Mouse (Mus musculus): ENCODE data around the gene Efcab5. TPM values are rescaled to one million over a fixed set of nuclear protein-coding genes. Genes with fewer than 3 reads are reported as not detected.

Efcab5 gene
- total RNA-seq, 1 experiment: 0.27 TPM

DNA sequence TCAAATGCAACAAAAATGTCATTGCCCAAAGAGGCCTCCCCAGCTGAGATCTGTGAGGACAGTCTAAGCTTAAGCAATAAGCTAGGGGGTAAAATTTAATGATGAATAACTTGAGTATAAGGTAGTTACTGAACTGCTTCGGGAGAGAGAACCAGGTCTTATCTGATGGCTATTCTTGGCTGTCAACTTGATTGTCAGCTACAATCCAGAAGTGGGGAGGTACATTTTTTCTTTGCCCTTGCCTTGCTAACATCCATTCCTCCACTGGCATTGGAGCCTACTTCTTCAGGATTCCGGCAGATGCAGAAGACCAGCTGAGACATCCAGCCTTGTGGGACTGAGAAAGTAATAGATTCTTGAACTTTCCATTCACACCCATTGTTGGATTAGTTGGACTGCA, 101.8 kb downstream of the Efcab5 start:
- 0 out of 4 replicates have a peak, but pooled peaks cover 0 to 2% of the 10 kb centered on the region in 2 experiments for H3K4me1 ChIP-seq (ENCODE audit: control insufficient read depth in 2 of 2, insufficient read depth in 2 of 2, low read length in 2 of 2, poor library complexity in 1 of 2)
- no peak overlapping the region for H3K4me3 ChIP-seq (ENCODE audit: insufficient read depth in 1 of 2, low read depth in 1 of 2, low read length in 2 of 2, poor library complexity in 1 of 2, severe bottlenecking in 1 of 2)
- no peaks in the 10 kb centered on the region for H3K36me3 ChIP-seq (ENCODE audit: control insufficient read depth, insufficient read depth, low read length, poor library complexity, severe bottlenecking)
- in situ Hi-C loops (cut with MboI; ENCODE audit: low sequenced_read_pairs in 2 of 2, unreplicated experiment in 2 of 2): no loop called here
- no peak for DNase-seq (ENCODE audit: low read depth, low spot score)
- no peak overlapping the region for H3K9ac ChIP-seq (ENCODE audit: insufficient read depth, low read depth, low read length, poor library complexity, severe bottlenecking)
- TF ChIP-seq ZNF384 (IDR thresholded peaks at IDR 0.05; ENCODE audit: low read depth, low read length): no peak
- TF ChIP-seq HCFC1 (IDR thresholded peaks at IDR 0.05; ENCODE audit: borderline replicate concordance, insufficient read depth, low read length): no peak
- TF ChIP-seq ZC3H11A (IDR thresholded peaks at IDR 0.05; ENCODE audit: borderline replicate concordance, low read depth, low read length): no peak
- no peak for TF ChIP-seq MAFK (IDR thresholded peaks at IDR 0.05; ENCODE audit: insufficient read depth, low read depth, low read length)
- TF ChIP-seq CHD2 (IDR thresholded peaks at IDR 0.05; ENCODE audit: low read depth, low read length): no peak
- H3K27ac ChIP-seq (ENCODE audit: insufficient read depth, low read depth, low read length, poor library complexity, severe bottlenecking): no peak overlapping the region
- no peaks in the 10 kb centered on the region for H3K9me3 ChIP-seq (ENCODE audit: control insufficient read depth, insufficient read depth, low read depth, low read length)

GRCm38 (mm10) chr11:77084001-77084682, 104.6 kb downstream of the Efcab5 start:
- no peak overlapping the region for H3K4me3 ChIP-seq (ENCODE audit: insufficient read depth in 1 of 2, low read depth in 1 of 2, low read length in 2 of 2, poor library complexity in 1 of 2, severe bottlenecking in 1 of 2)
- no peak for TF ChIP-seq CHD2 (IDR thresholded peaks at IDR 0.05; ENCODE audit: low read depth, low read length)
- TF ChIP-seq ZNF384 (IDR thresholded peaks at IDR 0.05; ENCODE audit: low read depth, low read length): no peak
- no peak for TF ChIP-seq MAFK (IDR thresholded peaks at IDR 0.05; ENCODE audit: insufficient read depth, low read depth, low read length)
- no peak for TF ChIP-seq ZC3H11A (IDR thresholded peaks at IDR 0.05; ENCODE audit: borderline replicate concordance, low read depth, low read length)
- no peak for TF ChIP-seq HCFC1 (IDR thresholded peaks at IDR 0.05; ENCODE audit: borderline replicate concordance, insufficient read depth, low read length)
- in situ Hi-C loops (cut with MboI; ENCODE audit: low sequenced_read_pairs in 2 of 2, unreplicated experiment in 2 of 2): no loop called here
- 0 out of 4 replicates have a peak, but pooled peaks cover 0 to 2% of the 10 kb centered on the region in 2 experiments for H3K4me1 ChIP-seq (ENCODE audit: control insufficient read depth in 2 of 2, insufficient read depth in 2 of 2, low read length in 2 of 2, poor library complexity in 1 of 2)
- no peak for DNase-seq (ENCODE audit: low read depth, low spot score)
- H3K9me3 ChIP-seq (ENCODE audit: control insufficient read depth, insufficient read depth, low read depth, low read length): no peaks in the 10 kb centered on the region
- no peak overlapping the region for H3K9ac ChIP-seq (ENCODE audit: insufficient read depth, low read depth, low read length, poor library complexity, severe bottlenecking)
- H3K27ac ChIP-seq (ENCODE audit: insufficient read depth, low read depth, low read length, poor library complexity, severe bottlenecking): no peak overlapping the region
- no peaks in the 10 kb centered on the region for H3K36me3 ChIP-seq (ENCODE audit: control insufficient read depth, insufficient read depth, low read length, poor library complexity, severe bottlenecking)

DNA sequence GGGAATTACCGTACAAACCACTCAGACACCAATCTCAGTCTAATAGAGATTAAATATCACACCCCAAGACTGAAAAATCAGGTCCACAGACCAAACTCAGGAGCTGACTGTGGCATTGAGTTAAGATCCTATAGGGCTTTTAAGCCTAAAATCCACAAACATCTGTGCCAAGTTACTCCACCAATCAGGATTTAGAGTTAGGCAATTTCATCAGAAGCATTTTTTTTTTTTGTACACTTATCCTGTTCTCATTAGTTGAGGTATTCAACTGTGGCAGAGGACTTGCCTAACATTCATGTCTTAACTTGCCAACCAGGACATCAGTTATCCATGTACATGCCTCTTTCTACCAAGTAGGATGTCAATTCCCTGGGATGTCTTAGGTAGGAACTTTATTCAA, 109.4 kb downstream of the Efcab5 start:
- Histone ChIP-seq H3K27ac (ENCODE audit: insufficient read depth, low read depth, low read length, poor library complexity, severe bottlenecking) (no peak overlapping the region), H3K4me3 (ENCODE audit: insufficient read depth in 1 of 2, low read depth in 1 of 2, low read length in 2 of 2, poor library complexity in 1 of 2, severe bottlenecking in 1 of 2) (no peak overlapping the region), H3K36me3 (ENCODE audit: control insufficient read depth, insufficient read depth, low read length, poor library complexity, severe bottlenecking) (peaks cover 6% of the 10 kb centered on the region; the same call in 1 of the 2 replicates), H3K4me1 (ENCODE audit: control insufficient read depth in 2 of 2, insufficient read depth in 2 of 2, low read length in 2 of 2, poor library complexity in 1 of 2) (no peaks in the 10 kb centered on the region; a peak in 1 of 4 replicates), H3K9me3 (ENCODE audit: control insufficient read depth, insufficient read depth, low read depth, low read length) (no peaks in the 10 kb centered on the region), H3K9ac (ENCODE audit: insufficient read depth, low read depth, low read length, poor library complexity, severe bottlenecking) (no peak overlapping the region)
- no peak for TF ChIP-seq ZNF384 (IDR thresholded peaks at IDR 0.05; ENCODE audit: low read depth, low read length)
- DNase-seq (ENCODE audit: low read depth, low spot score): no peak
- in situ Hi-C loops (cut with MboI; ENCODE audit: low sequenced_read_pairs in 2 of 2, unreplicated experiment in 2 of 2): no loop called here

- TF ChIP-seq HCFC1 (IDR thresholded peaks at IDR 0.05; ENCODE audit: borderline replicate concordance, insufficient read depth, low read length): peak; percentile 68; the same call in 1 of the 2 replicates
- TF ChIP-seq MAFK (IDR thresholded peaks at IDR 0.05; ENCODE audit: insufficient read depth, low read depth, low read length): no peak
- in situ Hi-C loops (cut with MboI; ENCODE audit: low sequenced_read_pairs in 2 of 2, unreplicated experiment in 2 of 2): no loop called here
- Histone ChIP-seq H3K36me3 (ENCODE audit: control insufficient read depth, insufficient read depth, low read length, poor library complexity, severe bottlenecking) (peaks cover 9% of the 10 kb centered on the region; the same call in 1 of the 2 replicates), H3K4me1 (ENCODE audit: control insufficient read depth in 2 of 2, insufficient read depth in 2 of 2, low read length in 2 of 2, poor library complexity in 1 of 2) (no peaks in the 10 kb centered on the region; a peak in 1 of 4 replicates), H3K4me3 (ENCODE audit: insufficient read depth in 1 of 2, low read depth in 1 of 2, low read length in 2 of 2, poor library complexity in 1 of 2, severe bottlenecking in 1 of 2) (peak within 1 kb of the TSS; percentile 92 to 100), H3K27ac (ENCODE audit: insufficient read depth, low read depth, low read length, poor library complexity, severe bottlenecking) (peak within 1 kb of the TSS; percentile 78), H3K9me3 (ENCODE audit: control insufficient read depth, insufficient read depth, low read depth, low read length) (no peaks in the 10 kb centered on the region), H3K9ac (ENCODE audit: insufficient read depth, low read depth, low read length, poor library complexity, severe bottlenecking) (peak within 1 kb of the TSS; percentile 94)
- DNase-seq (ENCODE audit: low read depth, low spot score): peak; percentile 79
These were observed 110.3 kb downstream of the Efcab5 start, which contains the start of gene Nsrp1 for GRCm38 (mm10) chr11:77078273-77079134. Gene Nsrp1 (minus strand): TSS chr11:77078435.
